Mouse (Mus musculus) stomach, postnatal 0 days (tissue): Measurements from ENCODE around the gene Sipa1l1.

Experiments used
- CTCF ChIP-seq: IDR thresholded peaks from 2 replicates; pipeline ENCODE4 v1.5.1; 2016; ENCODE audit warnings: antibody characterized with exemption, low read depth, mild to moderate bottlenecking, moderate library complexity
- EP300 ChIP-seq: optimal IDR thresholded peaks from 2 replicates; pipeline ENCODE3; 2016; ENCODE audit warnings: antibody characterized with exemption

DNA sequence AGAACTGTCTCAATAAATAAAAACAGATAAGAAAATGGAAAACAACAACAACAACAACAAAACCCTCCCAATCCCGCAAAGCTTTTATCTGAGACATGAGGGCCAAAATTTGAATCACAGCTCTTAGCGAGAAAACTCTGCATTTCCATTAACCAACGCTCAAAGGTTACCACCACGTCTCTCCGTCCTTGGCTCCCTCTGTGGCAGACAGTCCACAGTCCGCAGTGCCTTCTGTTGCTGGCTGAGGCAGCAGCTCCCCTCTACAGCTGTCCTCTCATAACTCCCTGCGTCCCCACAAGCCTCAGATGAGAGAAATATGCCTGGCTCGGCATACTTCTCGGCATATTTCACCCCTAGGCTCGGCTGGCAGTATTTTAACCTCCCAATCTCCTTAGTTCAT, 306.9 kb downstream of the Sipa1l1 start:
- TF ChIP-seq CTCF (no peak), EP300 (no peak)
